Mouse (Mus musculus): ENCODE data around the gene Adam12.

- TF ChIP-seq CTCF (IDR thresholded peaks at IDR 0.05; ENCODE audit: extremely low read depth, insufficient read depth, low read length): no peak
- TF ChIP-seq POLR2A (IDR thresholded peaks at IDR 0.05; ENCODE audit: extremely low read depth, insufficient read depth, low read length): no peak
Measured at GRCm38 (mm10) chr7:134231378-134232346, at the start of gene Adam12.

Measured in cortical plate, adult 2 months (tissue).